Mouse (Mus musculus): ENCODE measurements around the gene Vmn1r127. TPM values are rescaled to one million over a fixed set of nuclear protein-coding genes. Genes with fewer than 3 reads are reported as not detected.
"Not testable (repeated sequence)": the region's sequence is repeated elsewhere in the genome, so short reads cannot be mapped to it uniquely, and the experiment has no call there.

The Vmn1r127 gene
- not detected for polyA plus RNA-seq (2012; fragmentation: generic; extraction: Trizol)

DNA sequence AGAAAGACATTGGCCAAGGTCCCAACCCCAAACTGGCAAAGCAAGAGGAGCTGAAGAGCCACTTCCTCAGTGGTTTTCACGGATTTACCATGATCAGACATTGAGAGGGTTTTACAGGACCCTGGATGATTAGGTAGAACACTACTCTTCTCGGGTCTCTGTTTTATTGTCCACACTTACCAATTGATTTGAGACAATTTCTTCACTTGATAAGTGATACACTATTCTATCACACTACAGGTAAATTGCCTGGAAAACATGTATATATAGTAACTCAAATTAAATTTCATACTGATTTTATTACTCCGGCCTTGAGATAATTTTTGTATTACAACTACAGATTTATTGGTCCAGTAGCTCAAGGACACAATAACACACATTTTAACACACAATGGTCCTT, at the start of gene Vmn1r127:
Gene Vmn1r127 (minus strand): TSS at position 101 of the 400 bp plus-strand sequence.
- not testable (repeated sequence) for H3K36me3 ChIP-seq (ENCODE audit: control insufficient read depth, insufficient read depth); H3K27me3 ChIP-seq (ENCODE audit: control insufficient read depth, insufficient read depth, insufficient read length); H3K4me2 ChIP-seq (ENCODE audit: low read depth); H3K4me3 ChIP-seq; H3ac ChIP-seq (ENCODE audit: control insufficient read depth, insufficient read length); H3K79me2 ChIP-seq (ENCODE audit: control insufficient read depth, insufficient read depth)

- not testable (repeated sequence) for H3K27me3 ChIP-seq (ENCODE audit: control insufficient read depth, insufficient read depth, insufficient read length); H3K79me2 ChIP-seq (ENCODE audit: control insufficient read depth, insufficient read depth); H3K4me2 ChIP-seq (ENCODE audit: low read depth); H3ac ChIP-seq (ENCODE audit: control insufficient read depth, insufficient read length); H3K36me3 ChIP-seq (ENCODE audit: control insufficient read depth, insufficient read depth); H3K4me3 ChIP-seq
These were observed 41.5 kb upstream of the Vmn1r127 start, which contains the start of gene Vmn1r129 for GRCm38 (mm10) chr7:21361191-21361590. Gene Vmn1r129 (minus strand): TSS chr7:21361291.

DNA sequence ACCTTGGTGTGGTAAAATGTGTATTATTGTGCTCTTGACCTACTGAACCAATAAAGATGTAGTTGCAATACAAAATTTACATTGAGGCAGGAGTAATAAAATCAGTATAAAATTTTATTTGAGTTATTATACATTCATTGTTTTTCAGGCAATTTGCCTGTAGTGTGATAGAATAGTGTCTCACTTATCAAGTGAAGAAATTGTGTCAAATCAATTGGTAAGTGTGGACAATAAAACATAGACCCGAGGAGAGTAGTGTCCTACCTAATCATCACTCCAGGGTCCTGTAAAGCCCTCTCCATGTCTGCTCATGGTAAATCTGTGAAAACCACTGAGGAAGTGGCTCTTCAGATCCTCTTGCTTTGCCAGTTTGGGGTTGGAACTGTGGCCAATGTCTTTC, 29.4 kb upstream of the Vmn1r127 start, which contains the start of gene Vmn1r128:
Gene Vmn1r128 (plus strand): TSS at position 301 of the 400 bp plus-strand sequence.
- H3ac ChIP-seq (ENCODE audit: control insufficient read depth, insufficient read length); H3K27me3 ChIP-seq (ENCODE audit: control insufficient read depth, insufficient read depth, insufficient read length); H3K79me2 ChIP-seq (ENCODE audit: control insufficient read depth, insufficient read depth); H3K4me3 ChIP-seq; H3K36me3 ChIP-seq (ENCODE audit: control insufficient read depth, insufficient read depth); H3K4me2 ChIP-seq (ENCODE audit: low read depth): not testable (repeated sequence)

- H3K4me3 ChIP-seq; H3K79me2 ChIP-seq (ENCODE audit: control insufficient read depth, insufficient read depth); H3ac ChIP-seq (ENCODE audit: control insufficient read depth, insufficient read length); H3K36me3 ChIP-seq (ENCODE audit: control insufficient read depth, insufficient read depth); H3K27me3 ChIP-seq (ENCODE audit: control insufficient read depth, insufficient read depth, insufficient read length); H3K4me2 ChIP-seq (ENCODE audit: low read depth): not testable (repeated sequence)
These were observed 18.3 kb downstream of the Vmn1r127 start, which contains the start of gene Vmn1r126 for GRCm38 (mm10) chr7:21301367-21301766. Gene Vmn1r126 (minus strand): TSS chr7:21301467.

DNA sequence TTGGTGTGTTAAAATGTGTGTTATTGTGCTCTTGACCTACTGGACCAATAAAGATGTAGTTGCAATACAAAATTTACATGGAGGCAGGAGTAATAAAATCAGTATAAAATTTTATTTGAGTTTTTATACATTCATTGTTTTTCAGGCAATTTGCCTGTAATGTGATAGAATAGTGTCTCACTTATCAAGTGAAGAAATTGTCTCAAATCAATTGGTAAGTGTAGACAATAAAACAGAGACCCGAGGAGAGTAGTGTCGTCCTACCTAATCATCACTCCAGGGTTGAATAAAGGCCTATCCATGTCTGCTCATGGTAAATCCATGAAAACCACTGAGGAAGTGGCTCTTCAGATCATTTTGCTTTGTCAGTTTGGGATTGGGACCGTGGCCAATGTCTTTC, 47.8 kb downstream of the Vmn1r127 start, which contains the start of gene Vmn1r125:
Gene Vmn1r125 (plus strand): TSS at position 301 of the 400 bp plus-strand sequence.
- H3K27me3 ChIP-seq (ENCODE audit: control insufficient read depth, insufficient read depth, insufficient read length); H3K36me3 ChIP-seq (ENCODE audit: control insufficient read depth, insufficient read depth); H3ac ChIP-seq (ENCODE audit: control insufficient read depth, insufficient read length); H3K4me3 ChIP-seq; H3K79me2 ChIP-seq (ENCODE audit: control insufficient read depth, insufficient read depth); H3K4me2 ChIP-seq (ENCODE audit: low read depth): not testable (repeated sequence)

Other genes with a start within 250 kb of the Vmn1r127 start
- not detected for gene Vmn1r121, start 221.3 kb downstream of the Vmn1r127 start, polyA plus RNA-seq (2012; fragmentation: generic; extraction: Trizol)
- gene Vmn1r122, start 185.7 kb downstream of the Vmn1r127 start, polyA plus RNA-seq (2012; fragmentation: generic; extraction: Trizol), result not detected
- not detected for gene Vmn1r123, start 157.7 kb downstream of the Vmn1r127 start, polyA plus RNA-seq (2012; fragmentation: generic; extraction: Trizol)
- not detected for gene Gm5157, start 129.4 kb downstream of the Vmn1r127 start, polyA plus RNA-seq (2012; fragmentation: generic; extraction: Trizol)
- not detected for gene Vmn1r124, start 59.2 kb downstream of the Vmn1r127 start, polyA plus RNA-seq (2012; fragmentation: generic; extraction: Trizol)
- gene Vmn1r125, start 47.7 kb downstream of the Vmn1r127 start, polyA plus RNA-seq (2012; fragmentation: generic; extraction: Trizol), result not detected
- not detected for gene Vmn1r126, start 18.4 kb downstream of the Vmn1r127 start, polyA plus RNA-seq (2012; fragmentation: generic; extraction: Trizol)
- gene Vmn1r128, start 29.5 kb upstream of the Vmn1r127 start, polyA plus RNA-seq (2012; fragmentation: generic; extraction: Trizol), result not detected
- gene Vmn1r129, start 41.4 kb upstream of the Vmn1r127 start, polyA plus RNA-seq (2012; fragmentation: generic; extraction: Trizol), result not detected
- gene Gm6882, start 112.9 kb upstream of the Vmn1r127 start, polyA plus RNA-seq (2012; fragmentation: generic; extraction: Trizol), result not detected
- not detected for gene Vmn1r130, start 191.9 kb upstream of the Vmn1r127 start, polyA plus RNA-seq (2012; fragmentation: generic; extraction: Trizol)
- not detected for gene Vmn1r131, start 226.2 kb upstream of the Vmn1r127 start, polyA plus RNA-seq (2012; fragmentation: generic; extraction: Trizol)

All from myocyte (in vitro differentiated cells).